Mouse (Mus musculus) CH12.LX (cell line): ENCODE results near the gene Cd3g. TPM values are rescaled to one million over a fixed set of nuclear protein-coding genes. Genes with fewer than 3 reads are reported as not detected.

ENCODE experiments used
- DNase-seq: peaks from one replicate; pipeline ENCODE4 v3.0.0-alpha.2; 2013; ENCODE audit errors: extremely low read depth
- H3K27ac ChIP-seq: 2 replicates; pipeline ENCODE4 v1.5.1; 2012; ENCODE audit warnings: low read depth, mild to moderate bottlenecking, control low read depth, moderate library complexity; ENCODE audit not compliant: insufficient read depth
- H3K27me3 ChIP-seq: replicated peaks from 2 replicates; pipeline ENCODE3; 2012; ENCODE audit warnings: inconsistent platforms
- H3K36me3 ChIP-seq, 2 experiments: replicated peaks in 1 of 2; 2 replicates each; pipeline versions ENCODE3 to v1.6.1; 2012; ENCODE audit warnings: inconsistent platforms in 1 of 2, low read length in 1 of 2, mild to moderate bottlenecking in 1 of 2, mixed read lengths in 1 of 2, moderate library complexity in 1 of 2; ENCODE audit not compliant: control insufficient read depth in 1 of 2, insufficient read depth in 1 of 2
- H3K4me1 ChIP-seq, 2 experiments: 2 replicates each; pipeline ENCODE4 v1.6.1; 2012; ENCODE audit warnings: inconsistent platforms in 1 of 2, moderate library complexity in 1 of 2; ENCODE audit not compliant: insufficient read depth in 2 of 2, control insufficient read depth in 1 of 2
- H3K4me2 ChIP-seq: 2 replicates; pipeline ENCODE4 v1.6.1; 2012; ENCODE audit warnings: low read depth, mild to moderate bottlenecking, control low read depth; ENCODE audit not compliant: poor library complexity, insufficient read depth, severe bottlenecking
- H3K4me3 ChIP-seq, 3 experiments: fragments of 150-350 bp in 1 of 3; sonication (generic) in 1 of 3; replicated peaks in 1 of 3; 2 replicates each; pipeline versions ENCODE3 to v1.5.1; 2011 to 2012; ENCODE audit warnings: low read depth in 2 of 3, low read length in 2 of 3, mild to moderate bottlenecking in 2 of 3, moderate library complexity in 2 of 3, control low read depth in 1 of 3, improper control_type of control experiment in 1 of 3, inconsistent platforms in 1 of 3, mixed read lengths in 1 of 3; ENCODE audit not compliant: poor library complexity in 1 of 3
- H3K79me2 ChIP-seq: replicated peaks from 2 replicates; pipeline ENCODE4 v1.6.1; 2012; ENCODE audit warnings: mild to moderate bottlenecking, moderate library complexity; ENCODE audit not compliant: control insufficient read depth, poor library complexity, insufficient read depth, severe bottlenecking; ENCODE audit errors: extremely low read depth
- H3K9ac ChIP-seq: 2 replicates; pipeline ENCODE4 v1.6.1; 2012; ENCODE audit warnings: low read depth, mild to moderate bottlenecking, control low read depth, moderate library complexity; ENCODE audit not compliant: insufficient read depth
- H3K9me3 ChIP-seq: replicated peaks from 2 replicates; pipeline ENCODE3; 2012; ENCODE audit warnings: low read length, inconsistent platforms, mixed read lengths
- BHLHE40 ChIP-seq: IDR thresholded peaks from 2 replicates; pipeline ENCODE4 v1.6.1; 2011; ENCODE audit warnings: mild to moderate bottlenecking, low read depth, low read length, improper control_type of control experiment
- CHD1 ChIP-seq: IDR thresholded peaks from 2 replicates; pipeline ENCODE4 v1.6.1; 2012; ENCODE audit warnings: low read depth, low read length, improper control_type of control experiment, inconsistent platforms
- CHD2 ChIP-seq: IDR thresholded peaks from 2 replicates; pipeline ENCODE4 v1.6.1; 2011; ENCODE audit warnings: low read length, improper control_type of control experiment
- CTCF ChIP-seq, 2 experiments: IDR thresholded peaks in 1 of 2; conservative IDR thresholded peaks in 1 of 2; 2 replicates each; pipeline ENCODE4 v1.5.1; 2011 to 2012; ENCODE audit warnings: low read depth in 2 of 2, low read length in 2 of 2, improper control_type of control experiment in 1 of 2, inconsistent platforms in 1 of 2, mild to moderate bottlenecking in 1 of 2, moderate library complexity in 1 of 2
- ELF1 ChIP-seq: IDR thresholded peaks from 2 replicates; pipeline ENCODE4 v1.6.1; 2014; ENCODE audit warnings: low read depth, mild to moderate bottlenecking, inconsistent platforms, low read length, improper control_type of control experiment
- ETS1 ChIP-seq: conservative IDR thresholded peaks from 2 replicates; pipeline ENCODE4 v1.6.1; 2012; ENCODE audit warnings: low read depth, mild to moderate bottlenecking, inconsistent platforms, low read length, improper control_type of control experiment, moderate library complexity
- JUND ChIP-seq: conservative IDR thresholded peaks from 2 replicates; pipeline ENCODE4 v1.6.1; 2011; ENCODE audit warnings: low read depth, low read length, improper control_type of control experiment
- MAX ChIP-seq: IDR thresholded peaks from 2 replicates; pipeline ENCODE4 v1.6.1; 2011; ENCODE audit warnings: low read length, improper control_type of control experiment
- PAX5 ChIP-seq: IDR thresholded peaks from 2 replicates; pipeline ENCODE4 v1.6.1; 2012; ENCODE audit warnings: low read length, inconsistent platforms, mixed read lengths
- TCF12 ChIP-seq: IDR thresholded peaks from 2 replicates; pipeline ENCODE4 v1.6.1; 2014; ENCODE audit warnings: low read depth, mild to moderate bottlenecking, inconsistent platforms, low read length, improper control_type of control experiment
- USF1 ChIP-seq: IDR thresholded peaks from 2 replicates; pipeline ENCODE4 v1.6.1; 2014; ENCODE audit warnings: low read depth, mild to moderate bottlenecking, inconsistent platforms, low read length, improper control_type of control experiment
- ZKSCAN1 ChIP-seq: IDR thresholded peaks from 2 replicates; pipeline ENCODE4 v1.6.1; 2012; ENCODE audit warnings: low read depth, inconsistent platforms, low read length, improper control_type of control experiment, borderline replicate concordance
- ZMIZ1 ChIP-seq: IDR thresholded peaks from 2 replicates; pipeline ENCODE4 v1.6.1; 2012; ENCODE audit warnings: low read depth, mild to moderate bottlenecking, inconsistent platforms, low read length, improper control_type of control experiment
- dilution Hi-C: fragments of 300-500 bp; cut with MboI; formaldehyde crosslinking; loops from 2 replicates; pipeline ENCODE4 v1.14.3; 2020; ENCODE audit warnings: low sequenced_read_pairs; ENCODE audit not compliant: extremely low pct_unique_long_range_greater_than_20kb, extremely low pct_ligation_motif_present
- in situ Hi-C: fragments of 300-500 bp; cut with MboI; formaldehyde crosslinking; loops from 3 replicates; pipeline ENCODE4 v1.14.3; 2019; ENCODE audit warnings: low sequenced_read_pairs, low pct_ligation_motif_present, low pct_unique_long_range_greater_than_20kb, mixed read lengths
- polyA plus RNA-seq: library from polyadenylated mRNA; unstranded; fragments of >175 nt; gene quantifications from 2 replicates; pipeline ENCODE4 v1.2.1, GENCODE M21; 2012; ENCODE audit warnings: low read depth; ENCODE audit not compliant: insufficient read length
- total RNA-seq, 2 experiments: library from RNA; depleted of rRNA; stranded (reverse); fragments of 300-350 nt in 1 of 2; fragments of >200 nt in 1 of 2; gene quantifications; 2 replicates each; pipeline ENCODE4 v1.2.3; 2012 to 2014

The Cd3g gene
- total and polyA plus RNA-seq, 3 experiments, result 1.7 to 12.7 (median 2.9) TPM

GRCm38 (mm10) chr9:44982081-44982480 lies 1.9 kb upstream of the Cd3g start:
- no peaks in the 10 kb centered on the region for H3K9me3 ChIP-seq
- TF ChIP-seq JUND, result no peak
- 0 out of 2 replicates have a peak, but pooled peaks have one; percentile 7 for TF ChIP-seq USF1
- TF ChIP-seq CTCF (conservative IDR thresholded peaks at IDR 0.05 in 1 of 2, IDR thresholded peaks at IDR 0.05 in 1 of 2; ENCODE audit: low read depth in 2 of 2, low read length in 2 of 2), result no peak
- DNase-seq, result no peak
- H3K27me3 ChIP-seq, result peaks cover 4% of the 10 kb centered on the region
- no peak overlapping the region for H3K27ac ChIP-seq
- dilution Hi-C loops (no loop called here), in situ Hi-C loops (no loop called here)
- H3K79me2 ChIP-seq, result no peaks in the 10 kb centered on the region
- no peak overlapping the region for H3K4me3 ChIP-seq
- peaks cover 26 to 30% of the 10 kb centered on the region in 2 experiments for H3K4me1 ChIP-seq
- no peak overlapping the region for H3K9ac ChIP-seq
- H3K4me2 ChIP-seq, result no peak overlapping the region
- no peaks in the 10 kb centered on the region for H3K36me3 ChIP-seq

GRCm38 (mm10) chr9:44981676-44982075 lies 1.4 kb upstream of the Cd3g start, which contains the start of gene Cd3d:
TSS of gene Cd3d (plus strand) at chr9:44981786.
- Histone ChIP-seq H3K4me2 (no peak within 1 kb of the TSS), H3K27me3 (peaks cover 4% of the 10 kb centered on the region), H3K9me3 (no peaks in the 10 kb centered on the region), H3K9ac (no peak within 1 kb of the TSS), H3K4me1 (peaks cover 25 to 26% of the 10 kb centered on the region in 2 experiments), H3K27ac (no peak within 1 kb of the TSS), H3K36me3 (no peaks in the 10 kb centered on the region), H3K79me2 (no peaks in the 10 kb centered on the region), H3K4me3 (no peak within 1 kb of the TSS)
- in situ Hi-C loops, result no loop called here
- DNase-seq, result no peak
- dilution Hi-C loops, result no loop called here
- no peak for TF ChIP-seq ETS1

GRCm38 (mm10) chr9:44981104-44981503 lies 873 bp upstream of the Cd3g start:
- Histone ChIP-seq H3K4me1 (peaks cover 25 to 26% of the 10 kb centered on the region in 2 experiments), H3K4me3 (no peak overlapping the region), H3K9me3 (no peaks in the 10 kb centered on the region), H3K36me3 (no peaks in the 10 kb centered on the region), H3K27me3 (peaks cover 10% of the 10 kb centered on the region), H3K79me2 (no peaks in the 10 kb centered on the region), H3K4me2 (no peak overlapping the region)
- dilution Hi-C loops, result no loop called here
- no peak for DNase-seq
- in situ Hi-C loops, result no loop called here
- TF ChIP-seq ETS1 (no peak), ZKSCAN1 (no peak), ZMIZ1 (no peak), BHLHE40 (no peak), MAX (no peak), CHD1 (no peak), TCF12 (no peak), ELF1 (no peak), CHD2 (no peak), PAX5 (no peak)
- TF ChIP-seq, all 38 proteins: peak for 0
- Histone ChIP-seq H3K9ac (no peak overlapping the region), H3K27ac (no peak overlapping the region)
